Mouse (Mus musculus) lung, adult 2 months (tissue): ENCODE measurements at regions not wholly inside any gene's neighbourhood (a gene's known extent, or its start where the extent isn't known, plus 50 kb on each side); places are given as distances from the start of the nearest gene placed in this dataset.

Experiments
- CTCF ChIP-seq: fragments of 200-500 bp; IDR thresholded peaks from 2 replicates; pipeline ENCODE4 v1.5.1; 2011; ENCODE audit warnings: mild to moderate bottlenecking, low read length, control low read depth; ENCODE audit not compliant: insufficient read depth
- POLR2A ChIP-seq: fragments of 200-500 bp; IDR thresholded peaks from 2 replicates; pipeline ENCODE4 v1.6.1; 2011; ENCODE audit warnings: low read depth, mild to moderate bottlenecking, control low read depth, low read length, borderline replicate concordance; ENCODE audit errors: extremely low read depth

GRCm38 (mm10) chr7:37096291-37096690, 398.4 kb downstream of the Tshz3 start:
- TF ChIP-seq CTCF, result no peak
- TF ChIP-seq POLR2A, result no peak
